Mouse (Mus musculus) urinary bladder, adult 2 months (tissue): ENCODE results near the gene Mrpl21. TPM values are rescaled to one million over a fixed set of nuclear protein-coding genes. Genes with fewer than 3 reads are reported as not detected.

Source experiments
- DNase-seq: peaks from one replicate; pipeline ENCODE4 v3.0.0; 2022; ENCODE audit warnings: low spot score
- polyA plus RNA-seq: library from polyadenylated mRNA; depleted of rRNA; stranded (reverse); fragments of >200 nt; gene quantifications from 2 replicates; pipeline ENCODE4 v1.2.3, GENCODE M21; 2012; rRNA removed

Gene Mrpl21
- polyA plus RNA-seq, 1 experiment: 55.7 TPM

DNA sequence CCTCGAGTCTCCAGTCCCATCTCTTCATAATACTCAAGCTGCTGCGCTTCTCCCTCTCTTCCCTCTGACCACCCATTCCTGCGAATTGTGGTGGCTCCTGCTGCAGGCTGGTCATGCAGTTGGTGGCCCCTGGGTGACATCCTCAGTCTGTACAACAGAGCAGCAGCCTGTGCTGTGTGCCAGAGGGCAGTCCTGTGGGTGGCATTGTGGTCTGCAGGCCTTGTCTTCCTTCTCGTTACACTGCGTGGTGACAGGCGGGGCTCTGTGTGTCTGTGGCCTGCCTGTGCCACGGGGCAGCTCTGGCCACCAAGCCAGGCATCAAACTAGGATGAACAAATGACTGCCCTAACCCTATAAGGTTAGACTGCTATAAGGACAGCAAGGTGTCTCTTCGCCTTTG, 56.5 kb downstream of the Mrpl21 start:
- DNase-seq: no peak

DNA sequence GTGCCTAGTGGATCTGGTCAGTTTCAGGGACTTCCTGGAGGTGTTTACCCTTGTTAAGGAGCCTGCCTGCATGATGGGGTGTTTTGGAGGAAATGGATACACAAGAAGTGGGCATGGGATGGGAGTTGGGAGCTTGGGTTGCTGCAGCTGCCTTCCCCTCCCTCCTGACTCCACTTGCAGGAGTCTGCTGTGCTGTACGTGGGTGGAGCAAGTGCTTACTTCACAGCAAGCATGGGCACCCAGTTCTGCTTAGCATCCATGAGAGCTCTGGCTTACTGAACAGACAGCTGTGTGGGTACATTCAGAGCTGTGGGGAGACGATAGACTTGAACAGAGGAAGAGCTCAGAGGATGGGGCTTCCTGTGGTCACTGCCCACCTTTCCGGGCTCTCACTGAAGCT, 58.3 kb downstream of the Mrpl21 start:
- no peak for DNase-seq

Other genes starting within 250 kb of the Mrpl21 start
- 5.8 and 7.0 TPM in 2 replicates for gene Ighmbp2, start 116 bp downstream of the Mrpl21 start, polyA plus RNA-seq
- 61.6 and 67.1 TPM in 2 replicates for gene Cpt1a, start 39.4 kb downstream of the Mrpl21 start, polyA plus RNA-seq
- gene Tesmin, start 106.0 kb downstream of the Mrpl21 start, polyA plus RNA-seq: 0.15 and 0.17 TPM in 2 replicates
- 0.08 TPM in 1 of 2 replicates, not detected in the other for gene Gal, start 131.6 kb downstream of the Mrpl21 start, polyA plus RNA-seq